Mouse (Mus musculus) C2C12 (cell line): ENCODE results near the gene Dennd6b. TPM values are rescaled to one million over a fixed set of nuclear protein-coding genes. Genes with fewer than 3 reads are reported as not detected.

Experiments used
- H3K27me3 ChIP-seq: one replicate; pipeline ENCODE4 v1.6.1; 2011; ENCODE audit not compliant: control insufficient read depth, insufficient read depth, insufficient read length
- H3K36me3 ChIP-seq: one replicate; pipeline ENCODE4 v1.6.1; 2011; ENCODE audit not compliant: control insufficient read depth, insufficient read depth
- H3K4me3 ChIP-seq: one replicate; pipeline ENCODE4 v1.5.1; 2011; ENCODE audit warnings: mild to moderate bottlenecking, control low read depth; ENCODE audit not compliant: poor library complexity, insufficient read depth, severe bottlenecking
- H3K79me2 ChIP-seq: one replicate; pipeline ENCODE4 v1.6.1; 2011; ENCODE audit not compliant: control insufficient read depth, insufficient read depth
- H3K79me3 ChIP-seq: one replicate; pipeline ENCODE4 v1.6.1; 2011; ENCODE audit warnings: low read depth, control low read depth
- H3ac ChIP-seq: one replicate; pipeline ENCODE3; 2011; ENCODE audit warnings: low read depth; ENCODE audit not compliant: control insufficient read depth, insufficient read length
- CEBPB ChIP-seq: IDR thresholded peaks from one replicate; pipeline ENCODE4 v1.6.1; 2011; ENCODE audit warnings: low read depth, mild to moderate bottlenecking, control low read depth, moderate library complexity
- CTCF ChIP-seq: IDR thresholded peaks from one replicate; pipeline ENCODE4 v1.5.1; 2011; ENCODE audit not compliant: control insufficient read depth, insufficient read depth, insufficient read length
- FOSL1 ChIP-seq: IDR thresholded peaks from one replicate; pipeline ENCODE4 v1.8.0; 2011; ENCODE audit warnings: mild to moderate bottlenecking, low read length; ENCODE audit not compliant: poor library complexity, insufficient read depth, severe bottlenecking
- MAX ChIP-seq: IDR thresholded peaks from one replicate; pipeline ENCODE4 v1.6.1; 2011; ENCODE audit warnings: mild to moderate bottlenecking, control low read depth
- MYOD1 ChIP-seq: IDR thresholded peaks from one replicate; pipeline ENCODE4 v1.6.1; 2011; ENCODE audit warnings: low read depth; ENCODE audit not compliant: control insufficient read depth, insufficient read length
- MYOG ChIP-seq: IDR thresholded peaks from one replicate; pipeline ENCODE4 v1.6.1; 2011; ENCODE audit not compliant: control insufficient read depth, insufficient read length; ENCODE audit errors: extremely low read depth
- USF1 ChIP-seq: IDR thresholded peaks from one replicate; pipeline ENCODE4 v1.6.1; 2011; ENCODE audit warnings: low read depth, mild to moderate bottlenecking, control low read depth, moderate library complexity
- polyA plus RNA-seq: library from polyadenylated mRNA; unstranded; fragments of >200 nt; fragmentation: generic; extraction: Trizol; gene quantifications from one replicate; pipeline ENCODE4 v1.2.1, GENCODE M21; 2012; ENCODE audit warnings: missing spikeins

The Dennd6b gene
- polyA plus RNA-seq, 1 experiment = 2.1 TPM

GRCm38 (mm10) chr15:89145813-89146350, 50.4 kb downstream of the Dennd6b start:
- no peak overlapping the region for H3ac ChIP-seq
- H3K4me3 ChIP-seq = no peak overlapping the region
- H3K79me2 ChIP-seq = peaks cover 10% of the 10 kb centered on the region
- TF ChIP-seq MYOG (no peak), CEBPB (no peak), CTCF (no peak), MAX (no peak), MYOD1 (no peak), USF1 (no peak), FOSL1 (no peak)
- peaks cover 15% of the 10 kb centered on the region for H3K36me3 ChIP-seq
- H3K27me3 ChIP-seq = no peaks in the 10 kb centered on the region
- no peaks in the 10 kb centered on the region for H3K79me3 ChIP-seq

GRCm38 (mm10) chr15:89144965-89145364, 51.3 kb downstream of the Dennd6b start:
- H3K36me3 ChIP-seq = peaks cover 15% of the 10 kb centered on the region
- TF ChIP-seq MYOD1 (no peak), CEBPB (no peak), CTCF (no peak), FOSL1 (no peak), MYOG (no peak), USF1 (no peak), MAX (no peak)
- H3K4me3 ChIP-seq = no peak overlapping the region
- H3K27me3 ChIP-seq = no peaks in the 10 kb centered on the region
- H3ac ChIP-seq = no peak overlapping the region
- H3K79me3 ChIP-seq = no peaks in the 10 kb centered on the region
- H3K79me2 ChIP-seq = peaks cover 10% of the 10 kb centered on the region

GRCm38 (mm10) chr15:89143134-89143533, 53.2 kb downstream of the Dennd6b start:
- Histone ChIP-seq H3K36me3 (peaks cover 15% of the 10 kb centered on the region), H3K4me3 (no peak overlapping the region), H3K27me3 (no peaks in the 10 kb centered on the region), H3K79me2 (peaks cover 14% of the 10 kb centered on the region), H3ac (no peak overlapping the region), H3K79me3 (peaks cover 2% of the 10 kb centered on the region)
- TF ChIP-seq FOSL1 = no peak
- TF ChIP-seq CEBPB = no peak
- TF ChIP-seq USF1 = no peak
- TF ChIP-seq MYOG = no peak

- Histone ChIP-seq H3K4me3 (no peak overlapping the region), H3K27me3 (no peaks in the 10 kb centered on the region), H3K79me2 (peaks cover 7% of the 10 kb centered on the region), H3ac (no peak overlapping the region), H3K36me3 (peaks cover 15% of the 10 kb centered on the region), H3K79me3 (peaks cover 2% of the 10 kb centered on the region)
- TF ChIP-seq CTCF = no peak
These were observed 54.4 kb downstream of the Dennd6b start for GRCm38 (mm10) chr15:89141905-89142304.

GRCm38 (mm10) chr15:89141443-89141842, 54.9 kb downstream of the Dennd6b start:
- no peak overlapping the region for H3K4me3 ChIP-seq
- H3ac ChIP-seq = no peak overlapping the region
- no peaks in the 10 kb centered on the region for H3K27me3 ChIP-seq
- peaks cover 2% of the 10 kb centered on the region for H3K79me3 ChIP-seq
- TF ChIP-seq MYOD1 (no peak), MAX (no peak)
- H3K79me2 ChIP-seq = peaks cover 7% of the 10 kb centered on the region
- peaks cover 15% of the 10 kb centered on the region for H3K36me3 ChIP-seq

- H3K27me3 ChIP-seq = no peaks in the 10 kb centered on the region
- H3ac ChIP-seq = peak within 1 kb of the TSS; percentile 56
- H3K36me3 ChIP-seq = peaks cover 11% of the 10 kb centered on the region
- TF ChIP-seq USF1 = peak; percentile 93
- TF ChIP-seq MYOG = no peak
- no peak for TF ChIP-seq FOSL1
- TF ChIP-seq MYOD1 = no peak
- no peak for TF ChIP-seq CEBPB
- TF ChIP-seq MAX = no peak
- TF ChIP-seq CTCF = no peak
- peaks cover 2% of the 10 kb centered on the region for H3K79me3 ChIP-seq
- H3K79me2 ChIP-seq = peaks cover 7% of the 10 kb centered on the region
- peak within 1 kb of the TSS; percentile 55 for H3K4me3 ChIP-seq
These were observed 55.5 kb downstream of the Dennd6b start, which contains the start of gene Mapk12 for GRCm38 (mm10) chr15:89140659-89141252. Mapk12 (minus strand) TSS chr15:89140703.
